Mouse (Mus musculus): ENCODE data around the gene Npas3. TPM values are rescaled to one million over a fixed set of nuclear protein-coding genes. Genes with fewer than 3 reads are reported as not detected.

Npas3 gene
- total RNA-seq, 1 experiment from 2014 or later: not detected

DNA sequence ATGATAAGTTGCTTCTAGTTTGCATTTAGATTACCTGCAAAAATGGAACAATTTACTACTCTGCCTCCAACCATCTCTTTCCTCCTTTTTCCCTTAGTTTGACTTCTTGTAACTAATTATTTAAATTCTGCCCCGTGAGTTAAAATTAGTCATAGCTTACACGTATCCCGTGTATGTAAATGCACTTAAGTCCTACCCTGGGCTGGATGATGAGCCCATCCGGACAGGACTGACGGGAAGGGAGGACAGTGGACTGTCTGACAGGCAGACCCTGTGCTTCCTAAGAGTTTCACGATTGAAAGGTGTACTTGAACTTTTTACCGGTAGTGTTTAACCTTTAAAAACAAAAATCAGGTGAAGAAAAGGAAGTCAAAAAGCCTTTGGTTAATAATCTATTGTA lies 103.4 kb downstream of the Npas3 start:
- no peak for ATAC-seq (replicated peaks; ENCODE audit: insufficient number of reproducible peaks, low FRiP score, low TSS enrichment, poor library complexity, severe bottlenecking)

GRCm38 (mm10) chr12:53365751-53366150 lies 117.3 kb downstream of the Npas3 start:
- no peak for ATAC-seq (replicated peaks; ENCODE audit: insufficient number of reproducible peaks, low FRiP score, low TSS enrichment, poor library complexity, severe bottlenecking)

GRCm38 (mm10) chr12:53384851-53385250 lies 136.4 kb downstream of the Npas3 start:
- no peak for ATAC-seq (replicated peaks; ENCODE audit: insufficient number of reproducible peaks, low FRiP score, low TSS enrichment, poor library complexity, severe bottlenecking)

DNA sequence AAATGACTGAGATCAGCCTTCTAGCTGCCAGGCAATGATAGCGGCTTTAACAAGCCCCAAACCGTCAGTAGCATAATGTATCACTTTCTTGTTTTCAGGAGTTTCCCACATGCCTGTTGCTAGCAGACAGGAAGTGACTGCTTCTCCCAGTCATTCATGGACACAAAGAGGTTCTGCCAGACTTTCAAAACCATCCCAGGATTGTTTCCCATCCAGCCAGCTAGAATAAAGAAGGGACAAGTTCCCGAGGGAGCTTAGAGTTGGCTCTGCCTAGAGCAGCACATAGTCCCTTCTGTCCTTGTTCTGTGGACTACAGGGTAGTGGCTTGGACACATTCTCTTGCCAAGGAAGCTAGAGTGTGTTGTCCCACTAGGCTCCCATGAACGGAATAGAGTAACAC lies 157.4 kb downstream of the Npas3 start:
- no peak for ATAC-seq (replicated peaks; ENCODE audit: insufficient number of reproducible peaks, low FRiP score, low TSS enrichment, poor library complexity, severe bottlenecking)

DNA sequence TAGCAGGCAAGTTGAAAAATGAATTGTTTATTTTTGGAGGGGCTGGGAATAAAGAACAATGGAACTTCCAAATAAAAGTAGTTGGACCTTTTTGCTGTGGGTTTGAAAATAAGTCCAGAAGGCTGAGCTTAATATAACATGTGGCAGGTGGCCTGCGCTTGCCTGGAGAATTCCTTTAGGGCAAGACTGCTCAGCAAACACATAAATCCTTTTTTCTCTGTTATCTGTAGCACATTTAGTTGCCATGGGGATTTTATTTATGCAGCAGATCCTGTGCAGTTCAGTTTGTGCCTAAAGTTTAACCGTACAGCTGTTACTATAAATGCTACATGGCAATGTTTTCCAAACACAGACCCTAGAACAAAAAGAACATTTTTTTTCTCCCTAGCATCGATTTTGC lies 159.3 kb downstream of the Npas3 start:
- ATAC-seq (replicated peaks; ENCODE audit: insufficient number of reproducible peaks, low FRiP score, low TSS enrichment, poor library complexity, severe bottlenecking): no peak

DNA sequence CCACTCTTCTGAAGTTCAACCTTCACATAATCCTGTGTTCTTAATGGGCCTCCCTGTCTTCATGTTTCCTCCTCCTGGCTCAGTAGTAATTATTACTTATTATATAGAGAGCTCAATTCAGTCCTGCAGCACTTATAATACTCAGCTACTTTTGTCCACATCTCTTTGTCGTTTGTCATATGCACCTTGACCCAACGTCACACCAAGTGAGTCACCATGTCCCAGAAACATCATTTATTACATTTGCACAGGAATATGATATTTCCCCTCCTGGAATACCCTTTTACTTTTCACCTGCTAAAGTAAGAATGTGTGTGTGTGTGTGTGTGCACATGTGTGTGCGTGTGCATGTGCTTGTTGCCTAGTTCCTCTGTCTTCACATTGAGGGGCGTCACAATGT lies 161.2 kb downstream of the Npas3 start:
- no peak for ATAC-seq (replicated peaks; ENCODE audit: insufficient number of reproducible peaks, low FRiP score, low TSS enrichment, poor library complexity, severe bottlenecking)

DNA sequence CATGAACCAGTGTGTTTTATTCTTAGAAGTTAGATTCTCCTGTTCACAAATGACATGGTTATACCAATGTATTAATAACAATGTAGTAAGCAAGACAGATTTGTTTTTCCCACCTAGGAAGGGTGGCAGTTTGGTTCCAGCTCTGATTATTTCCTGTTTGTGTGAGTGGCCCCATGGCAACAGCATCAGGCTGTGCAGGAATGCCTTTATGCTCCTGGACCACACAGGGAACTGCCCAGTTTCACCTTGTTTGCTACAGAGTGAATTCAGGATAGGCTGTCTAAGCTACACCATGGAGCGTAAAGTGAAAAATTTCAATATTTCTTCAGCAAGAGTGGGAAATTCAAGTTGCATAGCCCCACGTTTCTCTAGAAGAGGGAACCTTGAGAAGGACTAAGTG lies 162.2 kb downstream of the Npas3 start:
- no peak for ATAC-seq (replicated peaks; ENCODE audit: insufficient number of reproducible peaks, low FRiP score, low TSS enrichment, poor library complexity, severe bottlenecking)

GRCm38 (mm10) chr12:53416096-53416495 lies 167.6 kb downstream of the Npas3 start:
- ATAC-seq (replicated peaks; ENCODE audit: insufficient number of reproducible peaks, low FRiP score, low TSS enrichment, poor library complexity, severe bottlenecking): no peak

DNA sequence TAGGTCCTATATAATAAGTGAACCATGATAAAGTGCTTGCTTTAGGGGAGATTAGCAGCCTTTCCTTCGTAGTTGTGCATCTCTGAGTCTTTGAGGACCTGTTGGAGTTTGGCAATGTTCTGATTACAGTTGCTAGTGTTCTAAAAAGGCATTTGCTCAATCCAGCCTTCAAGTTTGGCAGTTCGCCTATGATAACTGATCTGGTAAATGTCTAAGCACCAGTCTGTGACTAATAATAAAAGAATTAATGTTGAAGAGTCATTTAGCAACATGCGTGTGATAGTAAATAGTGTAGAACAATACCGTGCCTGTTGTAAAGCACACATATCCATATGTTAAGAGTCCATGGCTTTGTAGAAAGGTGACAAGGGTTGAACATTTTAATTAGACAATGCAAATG lies 173.2 kb downstream of the Npas3 start:
- ATAC-seq (replicated peaks; ENCODE audit: insufficient number of reproducible peaks, low FRiP score, low TSS enrichment, poor library complexity, severe bottlenecking): no peak

GRCm38 (mm10) chr12:53423631-53424030 lies 175.2 kb downstream of the Npas3 start:
- no peak for ATAC-seq (replicated peaks; ENCODE audit: insufficient number of reproducible peaks, low FRiP score, low TSS enrichment, poor library complexity, severe bottlenecking)

- no peak for ATAC-seq (replicated peaks; ENCODE audit: insufficient number of reproducible peaks, low FRiP score, low TSS enrichment, poor library complexity, severe bottlenecking)
These were observed 177.5 kb downstream of the Npas3 start for GRCm38 (mm10) chr12:53426006-53426405.

DNA sequence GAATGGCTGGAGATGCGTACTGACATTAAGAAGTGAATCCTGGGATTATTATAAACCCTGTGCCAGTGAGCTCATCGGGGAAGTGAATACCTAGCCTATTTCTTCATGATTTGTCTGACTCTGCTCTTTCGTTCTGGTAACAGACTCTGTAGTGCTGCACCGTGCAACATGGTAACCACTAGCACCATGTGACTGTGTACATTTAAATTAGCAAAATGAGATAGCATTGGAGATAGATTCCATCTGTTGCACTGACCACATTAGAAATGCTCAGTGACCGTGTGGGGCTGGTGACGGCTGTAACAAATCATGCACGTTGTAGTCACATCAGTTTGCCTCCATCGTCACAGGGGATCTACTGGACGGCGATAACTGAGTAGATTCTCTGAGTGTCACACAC lies 178.7 kb downstream of the Npas3 start:
- no peak for ATAC-seq (replicated peaks; ENCODE audit: insufficient number of reproducible peaks, low FRiP score, low TSS enrichment, poor library complexity, severe bottlenecking)

DNA sequence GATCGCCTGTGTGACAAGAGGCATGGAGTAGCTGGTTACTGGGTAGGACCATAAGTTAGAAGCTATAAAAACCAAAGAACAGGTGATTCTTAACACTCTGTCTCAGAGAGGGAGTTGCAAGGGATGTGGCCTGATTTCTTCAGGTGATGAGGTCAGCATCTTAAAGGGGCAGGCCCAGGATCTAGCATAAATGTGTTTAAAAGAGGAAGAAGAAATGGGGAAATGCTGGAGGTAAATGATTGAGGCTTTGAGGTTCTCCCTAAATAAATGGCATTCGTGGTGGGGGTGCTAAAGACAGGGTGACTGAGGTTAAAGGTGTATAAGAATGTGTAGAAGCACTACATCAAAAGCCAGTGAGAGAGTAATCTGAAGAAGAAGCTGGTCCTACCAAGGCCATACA lies 193.6 kb downstream of the Npas3 start:
- ATAC-seq (replicated peaks; ENCODE audit: insufficient number of reproducible peaks, low FRiP score, low TSS enrichment, poor library complexity, severe bottlenecking): no peak

- ATAC-seq (replicated peaks; ENCODE audit: insufficient number of reproducible peaks, low FRiP score, low TSS enrichment, poor library complexity, severe bottlenecking): no peak
These were observed 199.0 kb downstream of the Npas3 start for GRCm38 (mm10) chr12:53447469-53447868.

GRCm38 (mm10) chr12:53448040-53448439 lies 199.6 kb downstream of the Npas3 start:
- ATAC-seq (replicated peaks; ENCODE audit: insufficient number of reproducible peaks, low FRiP score, low TSS enrichment, poor library complexity, severe bottlenecking): no peak

GRCm38 (mm10) chr12:53467549-53467948 lies 219.1 kb downstream of the Npas3 start:
- ATAC-seq (replicated peaks; ENCODE audit: insufficient number of reproducible peaks, low FRiP score, low TSS enrichment, poor library complexity, severe bottlenecking): no peak

DNA sequence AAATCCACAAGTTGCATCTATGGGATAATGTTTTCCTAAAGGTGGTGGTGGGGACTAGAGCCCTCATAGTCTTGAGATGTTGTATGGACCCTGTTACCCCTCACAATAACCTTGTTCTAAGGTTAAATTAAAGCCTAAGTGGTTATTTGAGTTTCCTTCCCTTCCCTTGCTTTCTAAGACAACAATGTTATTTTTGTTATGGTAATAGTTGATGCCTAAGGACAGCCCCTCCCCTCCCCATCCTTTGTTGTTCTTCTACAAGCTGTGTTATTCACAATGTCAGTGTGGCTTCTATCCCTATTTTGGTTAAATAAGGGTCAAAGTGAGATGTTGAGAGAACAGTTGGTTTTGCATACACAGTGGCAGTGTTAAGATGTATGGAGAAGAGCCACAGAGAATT lies 226.0 kb downstream of the Npas3 start:
- no peak for ATAC-seq (replicated peaks; ENCODE audit: insufficient number of reproducible peaks, low FRiP score, low TSS enrichment, poor library complexity, severe bottlenecking)

DNA sequence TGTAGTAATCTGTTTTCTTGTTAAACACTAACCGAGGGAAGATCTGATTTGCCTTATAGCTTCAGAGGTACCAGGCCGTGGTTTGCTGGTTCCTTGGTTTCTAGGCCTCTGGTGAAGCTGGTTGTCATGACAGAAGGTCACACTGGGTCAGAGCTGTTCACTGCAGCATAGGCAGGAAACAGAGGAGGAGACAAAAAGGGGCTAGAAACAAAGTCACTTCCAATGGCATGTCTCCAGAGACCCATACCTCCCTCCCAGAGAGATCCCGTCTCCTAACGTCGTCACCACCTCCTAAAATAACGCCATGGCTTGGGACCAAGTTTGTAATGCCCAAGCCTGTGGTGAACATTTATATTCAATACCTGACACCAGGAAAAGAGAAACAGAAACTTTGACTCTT lies 236.4 kb downstream of the Npas3 start:
- no peak for ATAC-seq (replicated peaks; ENCODE audit: insufficient number of reproducible peaks, low FRiP score, low TSS enrichment, poor library complexity, severe bottlenecking)

DNA sequence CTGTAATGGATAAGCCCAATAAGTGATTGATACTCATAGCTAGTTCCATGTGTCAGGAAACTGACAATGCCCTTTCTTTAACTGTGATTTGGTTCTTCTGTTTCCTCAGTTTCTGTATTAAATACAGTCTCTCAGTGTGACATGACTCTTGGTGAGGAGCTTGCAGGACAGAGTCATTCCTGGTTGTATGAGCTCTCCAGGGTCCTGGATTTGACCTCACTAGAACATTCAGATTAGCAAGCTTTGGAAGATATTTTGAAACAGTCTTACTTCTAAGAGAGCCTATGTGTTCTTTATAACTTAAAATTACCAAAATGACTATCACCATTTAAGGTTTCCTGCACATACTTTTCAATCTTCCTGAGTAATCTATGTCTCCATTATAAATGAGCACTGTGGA lies 247.9 kb downstream of the Npas3 start:
- no peak for ATAC-seq (replicated peaks; ENCODE audit: insufficient number of reproducible peaks, low FRiP score, low TSS enrichment, poor library complexity, severe bottlenecking)

DNA sequence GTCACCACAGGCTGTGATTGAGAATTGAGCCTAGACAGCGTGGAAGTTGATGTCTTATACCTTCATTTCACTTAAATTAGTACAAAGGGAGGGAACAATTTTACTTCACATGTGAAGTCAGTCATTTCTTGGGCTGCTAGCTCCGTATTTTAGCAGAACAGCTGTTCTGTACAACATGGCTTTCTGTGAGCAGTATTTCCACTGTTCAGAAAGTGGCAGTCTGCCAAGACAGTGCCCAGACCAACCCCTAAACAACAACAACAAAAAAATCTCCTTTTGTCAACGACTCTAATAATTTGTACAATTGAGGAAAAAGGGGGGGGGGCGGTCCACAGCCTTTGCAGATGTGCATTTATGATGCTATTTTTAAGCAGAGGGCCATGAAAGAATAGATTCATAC lies 266.4 kb downstream of the Npas3 start:
- no peak for ATAC-seq (replicated peaks; ENCODE audit: insufficient number of reproducible peaks, low FRiP score, low TSS enrichment, poor library complexity, severe bottlenecking)

- ATAC-seq (replicated peaks; ENCODE audit: insufficient number of reproducible peaks, low FRiP score, low TSS enrichment, poor library complexity, severe bottlenecking): no peak
These were observed 271.1 kb downstream of the Npas3 start for GRCm38 (mm10) chr12:53519556-53519955.

DNA sequence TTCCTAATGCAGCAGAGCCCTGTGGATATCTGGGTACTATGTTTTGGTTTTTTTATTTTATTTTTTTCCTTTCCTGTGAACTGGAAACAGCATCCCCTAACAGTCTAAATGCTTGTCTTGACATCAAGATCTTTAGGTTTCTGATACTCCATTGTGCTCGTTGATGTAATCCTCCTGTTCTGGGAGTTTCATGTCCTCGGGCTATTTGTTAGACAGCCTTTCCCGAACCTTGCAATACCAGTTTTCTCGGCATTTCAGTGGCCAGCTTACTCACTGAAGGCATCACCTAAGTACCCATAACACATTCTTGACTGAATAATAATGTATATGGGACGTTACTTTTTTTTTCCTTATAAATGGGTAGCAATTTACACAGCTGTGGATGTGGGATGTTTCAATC lies 274.2 kb downstream of the Npas3 start:
- ATAC-seq (replicated peaks; ENCODE audit: insufficient number of reproducible peaks, low FRiP score, low TSS enrichment, poor library complexity, severe bottlenecking): no peak
